Mouse (Mus musculus) myocyte (in vitro differentiated cells): ENCODE measurements around the gene Prkch.

Experiments used
- E2F4 ChIP-seq: IDR thresholded peaks from one replicate; pipeline ENCODE4 v1.6.1; 2011; ENCODE audit warnings: mild to moderate bottlenecking, control low read depth, moderate library complexity; ENCODE audit not compliant: insufficient read depth
- MAX ChIP-seq: IDR thresholded peaks from one replicate; pipeline ENCODE4 v1.6.1; 2011; ENCODE audit warnings: low read depth, mild to moderate bottlenecking, control low read depth
- MYOD1 ChIP-seq, 3 experiments: IDR thresholded peaks; one replicate each; pipeline ENCODE4 v1.6.1; 2011; ENCODE audit warnings: control low read depth in 2 of 3, low read depth in 2 of 3, mild to moderate bottlenecking in 2 of 3, moderate library complexity in 1 of 3; ENCODE audit not compliant: insufficient read length in 2 of 3, control insufficient read depth in 1 of 3
- MYOG ChIP-seq, 3 experiments: IDR thresholded peaks; one replicate each; pipeline ENCODE4 v1.6.1; 2011; ENCODE audit warnings: control low read depth in 2 of 3, low read depth in 2 of 3, mild to moderate bottlenecking in 2 of 3; ENCODE audit not compliant: insufficient read length in 2 of 3, control insufficient read depth in 1 of 3, insufficient read depth in 1 of 3
- POLR2A ChIP-seq: IDR thresholded peaks from one replicate; pipeline ENCODE4 v1.6.1; 2011; ENCODE audit warnings: low read depth, mild to moderate bottlenecking, control low read depth, moderate library complexity; ENCODE audit not compliant: insufficient read length
- POLR2AphosphoS2 ChIP-seq: IDR thresholded peaks from one replicate; pipeline ENCODE4 v1.6.1; 2011; ENCODE audit warnings: low read depth, control low read depth; ENCODE audit not compliant: insufficient read length
- TCF12 ChIP-seq: IDR thresholded peaks from one replicate; pipeline ENCODE4 v1.6.1; 2011; ENCODE audit warnings: mild to moderate bottlenecking, control low read depth; ENCODE audit not compliant: poor library complexity, insufficient read depth, severe bottlenecking
- USF1 ChIP-seq: IDR thresholded peaks from one replicate; pipeline ENCODE4 v1.6.1; 2011; ENCODE audit warnings: low read depth, mild to moderate bottlenecking, control low read depth, moderate library complexity

DNA sequence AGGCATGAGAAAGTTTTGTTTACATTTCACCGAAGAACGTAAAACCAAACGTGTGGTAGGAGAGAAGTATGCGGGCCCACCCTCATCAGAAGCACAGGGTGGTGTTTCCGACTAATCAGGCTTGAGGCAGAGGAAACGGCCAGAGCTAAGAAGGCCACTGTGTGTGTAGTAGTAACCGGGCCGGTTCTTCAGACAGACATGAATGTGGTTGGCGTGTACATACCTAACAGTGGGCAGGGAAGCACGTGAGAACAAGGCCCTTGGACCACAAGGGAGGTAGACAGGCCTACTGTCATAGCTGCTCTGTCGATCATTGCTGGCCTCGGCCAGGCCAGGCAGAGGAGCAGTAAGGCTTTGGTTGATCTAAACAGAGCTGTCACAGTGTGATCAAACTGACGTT, 110.1 kb downstream of the Prkch start:
- TF ChIP-seq POLR2A: no peak
- no peak for TF ChIP-seq POLR2AphosphoS2
- TF ChIP-seq TCF12: no peak
- no peak for TF ChIP-seq MAX
- no peak for TF ChIP-seq USF1
- TF ChIP-seq MYOG (IDR thresholded peaks at IDR 0.05; ENCODE audit: control insufficient read depth in 1 of 3, insufficient read depth in 1 of 3, insufficient read length in 2 of 3, low read depth in 2 of 3): no peak
- TF ChIP-seq E2F4: no peak
- no peak for TF ChIP-seq MYOD1 (IDR thresholded peaks at IDR 0.05; ENCODE audit: control insufficient read depth in 1 of 3, insufficient read length in 2 of 3, low read depth in 2 of 3)
